Comparison of ENCODE assay signal across 21 mouse cellular contexts in genomic region chr16:28251930-28252329, GRCm38 (mm10).
"Had no signal": no experiment of that assay in that cellular context is flagged by ENCODE, and none has a peak within 500 bp of the region (broad histone marks: within the 10 kb centered on the region; RNA-seq: fewer than 3 reads in every experiment).

No protein-coding gene starts in this region.

- H3K9me3 ChIP-seq: liver, embryonic 13.5 days; liver, embryonic 15.5 days; lung, embryonic 15.5 days; megakaryocyte, embryonic 14.5 days; midbrain, embryonic 13.5 days; neural tube, embryonic 13.5 days; neural tube, embryonic 15.5 days; stomach, embryonic 15.5 days had no signal

- H3K36me3 ChIP-seq: liver, embryonic 13.5 days; liver, embryonic 15.5 days; lung, embryonic 15.5 days; midbrain, embryonic 13.5 days; neural tube, embryonic 13.5 days; neural tube, embryonic 15.5 days; stomach, embryonic 15.5 days had no signal

- ATAC-seq: liver, postnatal 0 days; lung, postnatal 0 days; midbrain, embryonic 13.5 days had no signal

- H3K9ac ChIP-seq: liver, embryonic 13.5 days; liver, embryonic 15.5 days; liver, postnatal 0 days; lung, embryonic 15.5 days; midbrain, embryonic 13.5 days; neural tube, embryonic 13.5 days; neural tube, embryonic 15.5 days; stomach, embryonic 15.5 days had no signal

- H3K4me2 ChIP-seq: liver, embryonic 11.5 days; liver, embryonic 13.5 days; liver, embryonic 15.5 days; lung, embryonic 15.5 days; midbrain, embryonic 13.5 days; neural tube, embryonic 13.5 days; neural tube, embryonic 15.5 days; stomach, embryonic 15.5 days had no signal

- H3K27me3 ChIP-seq: liver, embryonic 13.5 days; liver, embryonic 15.5 days; lung, embryonic 15.5 days; megakaryocyte, embryonic 14.5 days; midbrain, embryonic 13.5 days; neural tube, embryonic 13.5 days; neural tube, embryonic 15.5 days; stomach, embryonic 15.5 days had no signal

- H3K4me3 ChIP-seq: liver, embryonic 13.5 days; liver, embryonic 15.5 days; lung, embryonic 15.5 days; megakaryocyte, embryonic 14.5 days; midbrain, embryonic 13.5 days; neural tube, embryonic 13.5 days; neural tube, embryonic 15.5 days; stomach, embryonic 15.5 days had no signal

- H3K27ac ChIP-seq: liver, embryonic 13.5 days; liver, embryonic 15.5 days; lung, embryonic 15.5 days; macrophage; midbrain, embryonic 13.5 days; neural tube, embryonic 13.5 days; neural tube, embryonic 15.5 days; stomach, embryonic 15.5 days; stomach, postnatal 0 days had no signal

- H3K4me1 ChIP-seq: liver, embryonic 13.5 days; liver, embryonic 15.5 days; lung, embryonic 15.5 days; megakaryocyte, embryonic 14.5 days; midbrain, embryonic 13.5 days; neural tube, embryonic 13.5 days; neural tube, embryonic 15.5 days; stomach, embryonic 15.5 days had no signal

- DNase-seq: liver; liver, embryonic 13.5 days; liver, postnatal 0 days; lung, adult 2 months; lung, postnatal 14 days; lung, postnatal 36 days; right cerebral cortex, postnatal 14 days; thymus, adult 2 months; thymus, postnatal 25 days; thymus, postnatal 4 days had no signal
